Mouse (Mus musculus) embryonic facial prominence, embryonic 14.5 days (tissue): Measurements from ENCODE around the gene Rfc4. TPM values are rescaled to one million over a fixed set of nuclear protein-coding genes. Genes with fewer than 3 reads are reported as not detected.

Source experiments
- ATAC-seq: fragments of 200-750 bp; cut with Nextera tagmentation; 2 replicates; pipeline ENCODE4 v1.8.0; 2017; ENCODE audit warnings: low read depth, moderate number of reproducible peaks, moderate TSS enrichment
- DNase-seq: peaks from one replicate; pipeline ENCODE4 v3.0.0-alpha.2; 2015; ENCODE audit warnings: low spot score
- H3K27ac ChIP-seq: fragments of 300-500 bp; sonication (generic); replicated peaks from 2 replicates; pipeline ENCODE4 v1.5.1; 2014; ENCODE audit warnings: low read depth, mild to moderate bottlenecking, low read length, moderate library complexity
- H3K27me3 ChIP-seq: fragments of 300-500 bp; sonication (generic); replicated peaks from 2 replicates; pipeline ENCODE4 v1.6.1; 2014; ENCODE audit warnings: low read length; ENCODE audit not compliant: control insufficient read depth, insufficient read depth
- H3K36me3 ChIP-seq: fragments of 300-500 bp; sonication (generic); 2 replicates; pipeline ENCODE4 v1.6.1; 2014; ENCODE audit warnings: low read length, mixed read lengths; ENCODE audit not compliant: control insufficient read depth, insufficient read depth
- H3K4me1 ChIP-seq: fragments of 300-500 bp; sonication (generic); 2 replicates; pipeline ENCODE4 v1.6.1; 2014; ENCODE audit warnings: antibody characterized with exemption, low read length; ENCODE audit not compliant: control insufficient read depth, insufficient read depth
- H3K4me2 ChIP-seq: fragments of 300-500 bp; sonication (generic); 2 replicates; pipeline ENCODE4 v1.6.1; 2014; ENCODE audit warnings: low read depth, mild to moderate bottlenecking, low read length, moderate library complexity, mixed read lengths
- H3K4me3 ChIP-seq: fragments of 300-500 bp; sonication (generic); 2 replicates; pipeline ENCODE4 v1.5.1; 2014; ENCODE audit warnings: low read depth, mild to moderate bottlenecking, low read length
- H3K9ac ChIP-seq: fragments of 300-500 bp; sonication (generic); 2 replicates; pipeline ENCODE4 v1.6.1; 2014; ENCODE audit warnings: low read depth, mild to moderate bottlenecking, low read length, moderate library complexity, mixed read lengths
- H3K9me3 ChIP-seq: fragments of 300-500 bp; sonication (generic); 2 replicates; pipeline ENCODE4 v1.6.1; 2016; ENCODE audit warnings: low read length; ENCODE audit not compliant: control insufficient read depth
- WGBS: fragments of 180-500 bp; shearing (Covaris S2); extraction: QIAGEN DNeasy Blood & Tissue Kit; methylation state at CpG from one replicate; pipeline ENCODE4 v1.1.7; 2014; 5-methylcytosine and 5-hydroxymethylcytosine counted together
- polyA plus RNA-seq: library from polyadenylated mRNA; unstranded; fragments of >200 nt; fragmentation: Nextera tagmentation; extraction: Ambion mirVana; gene quantifications from 2 replicates; pipeline ENCODE4 v1.2.1, GENCODE M21; 2014

Gene Rfc4
- 89.8 and 97.4 TPM in 2 replicates for polyA plus RNA-seq

GRCm38 (mm10) chr16:23127673-23128375, at the start of gene Rfc4:
Rfc4 (minus strand) TSS chr16:23127737.
- peak within 1 kb of the TSS; percentile 83 for H3K4me3 ChIP-seq
- H3K4me1 ChIP-seq = peaks cover 11% of the 10 kb centered on the region; the same call in 1 of the 2 replicates
- ATAC-seq = peak; percentile 94
- peak within 1 kb of the TSS; percentile 87 for H3K4me2 ChIP-seq
- H3K36me3 ChIP-seq = peaks cover 14% of the 10 kb centered on the region
- H3K9ac ChIP-seq = peak within 1 kb of the TSS; percentile 96
- DNase-seq = peak; percentile 94
- H3K9me3 ChIP-seq = no peaks in the 10 kb centered on the region
- WGBS = under 1% methylated on average over 50 of the region's 51 CpGs
- no peaks in the 10 kb centered on the region for H3K27me3 ChIP-seq
- H3K27ac ChIP-seq = peak within 1 kb of the TSS; percentile 98

GRCm38 (mm10) chr16:23175956-23176355, 48.4 kb upstream of the Rfc4 start:
- Histone ChIP-seq H3K36me3 (no peaks in the 10 kb centered on the region), H3K27ac (no peak overlapping the region), H3K9ac (no peak overlapping the region), H3K27me3 (no peaks in the 10 kb centered on the region), H3K4me3 (no peak overlapping the region), H3K9me3 (no peaks in the 10 kb centered on the region), H3K4me1 (no peaks in the 10 kb centered on the region), H3K4me2 (no peak overlapping the region)
- no peak for ATAC-seq
- 44% methylated on average over 3 of the region's 3 CpGs for WGBS
- DNase-seq = no peak

- Histone ChIP-seq H3K27me3 (no peaks in the 10 kb centered on the region), H3K4me1 (no peaks in the 10 kb centered on the region), H3K4me3 (no peak overlapping the region), H3K36me3 (no peaks in the 10 kb centered on the region), H3K27ac (no peak overlapping the region), H3K4me2 (no peak overlapping the region), H3K9ac (no peak overlapping the region), H3K9me3 (no peaks in the 10 kb centered on the region)
- DNase-seq = no peak
- no peak for ATAC-seq
- 89% methylated on average over 5 of the region's 5 CpGs for WGBS
Measured at GRCm38 (mm10) chr16:23174855-23175254, 47.3 kb upstream of the Rfc4 start.

GRCm38 (mm10) chr16:23173904-23174303, 46.4 kb upstream of the Rfc4 start:
- H3K27me3 ChIP-seq = no peaks in the 10 kb centered on the region
- no peak overlapping the region for H3K9ac ChIP-seq
- H3K4me2 ChIP-seq = no peak overlapping the region
- H3K27ac ChIP-seq = no peak overlapping the region
- H3K36me3 ChIP-seq = no peaks in the 10 kb centered on the region
- H3K4me1 ChIP-seq = no peaks in the 10 kb centered on the region
- no peak for DNase-seq
- H3K9me3 ChIP-seq = no peaks in the 10 kb centered on the region
- H3K4me3 ChIP-seq = no peak overlapping the region
- WGBS = 94% methylated on average over 5 of the region's 5 CpGs
- ATAC-seq = no peak

- Histone ChIP-seq H3K4me2 (no peak overlapping the region), H3K36me3 (no peaks in the 10 kb centered on the region), H3K4me3 (no peak overlapping the region), H3K4me1 (no peaks in the 10 kb centered on the region), H3K27me3 (no peaks in the 10 kb centered on the region), H3K9me3 (no peaks in the 10 kb centered on the region), H3K27ac (no peak overlapping the region), H3K9ac (no peak overlapping the region)
- ATAC-seq = no peak
- DNase-seq = no peak
- WGBS = 88% methylated on average over 3 of the region's 3 CpGs
Measured at GRCm38 (mm10) chr16:23170813-23171212, 43.3 kb upstream of the Rfc4 start.

GRCm38 (mm10) chr16:23167079-23167478, 39.5 kb upstream of the Rfc4 start:
- Histone ChIP-seq H3K36me3 (no peaks in the 10 kb centered on the region), H3K27ac (no peak overlapping the region), H3K4me1 (no peaks in the 10 kb centered on the region), H3K4me3 (no peak overlapping the region), H3K9me3 (no peaks in the 10 kb centered on the region), H3K9ac (no peak overlapping the region), H3K27me3 (no peaks in the 10 kb centered on the region), H3K4me2 (no peak overlapping the region)
- no peak for ATAC-seq
- no peak for DNase-seq
- 55% methylated on average over 5 of the region's 5 CpGs for WGBS

- no peak for DNase-seq
- Histone ChIP-seq H3K9me3 (no peaks in the 10 kb centered on the region), H3K36me3 (no peaks in the 10 kb centered on the region), H3K4me2 (no peak overlapping the region), H3K4me1 (no peaks in the 10 kb centered on the region), H3K9ac (no peak overlapping the region), H3K27ac (no peak overlapping the region), H3K27me3 (no peaks in the 10 kb centered on the region), H3K4me3 (no peak overlapping the region)
- no peak for ATAC-seq
- 98% methylated on average over 1 of the region's 1 CpGs for WGBS
Measured at GRCm38 (mm10) chr16:23166646-23167045, 39.1 kb upstream of the Rfc4 start.

- 67% methylated on average over 9 of the region's 9 CpGs for WGBS
- no peak overlapping the region for H3K4me3 ChIP-seq
- no peak overlapping the region for H3K27ac ChIP-seq
- no peaks in the 10 kb centered on the region for H3K36me3 ChIP-seq
- no peaks in the 10 kb centered on the region for H3K4me1 ChIP-seq
- no peaks in the 10 kb centered on the region for H3K27me3 ChIP-seq
- H3K4me2 ChIP-seq = no peak overlapping the region
- DNase-seq (no peak), ATAC-seq (no peak)
- H3K9me3 ChIP-seq = no peaks in the 10 kb centered on the region
- H3K9ac ChIP-seq = no peak overlapping the region
Measured at GRCm38 (mm10) chr16:23165441-23165840, 37.9 kb upstream of the Rfc4 start.

GRCm38 (mm10) chr16:23164443-23164842, 36.9 kb upstream of the Rfc4 start:
- no peaks in the 10 kb centered on the region for H3K4me1 ChIP-seq
- no peaks in the 10 kb centered on the region for H3K9me3 ChIP-seq
- H3K36me3 ChIP-seq = no peaks in the 10 kb centered on the region
- no peak for ATAC-seq
- no peaks in the 10 kb centered on the region for H3K27me3 ChIP-seq
- WGBS = 65% methylated on average over 6 of the region's 6 CpGs
- no peak overlapping the region for H3K27ac ChIP-seq
- no peak overlapping the region for H3K4me3 ChIP-seq
- no peak overlapping the region for H3K9ac ChIP-seq
- no peak overlapping the region for H3K4me2 ChIP-seq
- no peak for DNase-seq
